ENCODE assay signal across 8 mouse cellular contexts in the genomic region with DNA sequence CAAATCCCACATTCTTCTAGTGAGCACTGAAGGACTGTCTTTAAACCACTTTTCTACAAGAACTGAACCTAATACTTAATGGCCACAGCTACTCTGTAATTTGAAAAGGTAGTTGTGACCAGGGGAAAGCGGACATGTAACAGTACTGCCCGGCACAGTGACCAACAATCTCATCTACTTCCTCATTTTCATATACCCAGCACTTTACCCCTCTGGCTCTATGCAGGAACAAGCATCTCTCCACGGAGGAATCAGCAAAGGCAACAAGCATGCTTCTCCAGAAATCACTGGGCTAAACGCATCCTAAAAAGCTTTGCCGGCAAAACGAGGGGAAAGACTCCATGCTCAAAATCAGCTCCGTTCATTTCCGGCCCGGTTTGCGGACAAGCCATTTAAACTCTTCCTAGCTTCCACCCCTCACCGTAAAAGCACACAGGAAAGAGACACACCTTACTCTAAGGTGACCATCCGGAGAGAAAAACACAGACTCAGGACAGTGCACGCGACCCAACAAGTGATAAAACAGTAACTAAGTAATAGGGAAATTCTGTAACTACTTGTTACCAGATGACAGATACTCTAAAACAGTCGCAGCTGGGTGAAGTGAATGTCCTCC. TPM values are rescaled to one million over a fixed set of nuclear protein-coding genes. Genes with fewer than 3 reads are reported as not detected.
DNase-seq lines count a peak whose midpoint lies in the region; ATAC-seq and TF ChIP-seq lines count a peak whose summit lies in the region.

No protein-coding gene starts in this region.

- peak overlapping the region; percentile 93 for H3K27ac ChIP-seq in layer of hippocampus, adult 2 months
- H3K27ac ChIP-seq in hindbrain, postnatal 0 days, result no peak overlapping the region
- no peak overlapping the region for H3K27ac ChIP-seq in midbrain, embryonic 15.5 days

- 28% methylated on average over 15 of the region's 15 CpGs for WGBS in hindbrain, postnatal 0 days
- WGBS in midbrain, embryonic 15.5 days, result 27% methylated on average over 15 of the region's 15 CpGs

- TF ChIP-seq CTCF in layer of hippocampus, adult 2 months (conservative IDR thresholded peaks at IDR 0.05), result no peak
- no peak for TF ChIP-seq CTCF in hindbrain, postnatal 0 days (IDR thresholded peaks at IDR 0.05; ENCODE audit: low read depth)

- H3K27me3 ChIP-seq in hindbrain, postnatal 0 days (ENCODE audit: insufficient read depth, low read length), result no peaks in the 10 kb centered on the region
- no peaks in the 10 kb centered on the region for H3K27me3 ChIP-seq in midbrain, embryonic 15.5 days (replicated peaks)

- peaks cover 16% of the 10 kb centered on the region for H3K4me1 ChIP-seq in hindbrain, postnatal 0 days (ENCODE audit: insufficient read depth, low read length)
- H3K4me1 ChIP-seq in midbrain, embryonic 15.5 days, result peaks cover 34% of the 10 kb centered on the region

- H3K9ac ChIP-seq in hindbrain, postnatal 0 days (replicated peaks; ENCODE audit: low read length), result peak overlapping the region; percentile 99
- peak overlapping the region; percentile 94 for H3K9ac ChIP-seq in midbrain, embryonic 15.5 days

- peak overlapping the region; percentile 82 for H3K4me2 ChIP-seq in hindbrain, postnatal 0 days (ENCODE audit: low read depth, low read length)
- peak overlapping the region; percentile 64 for H3K4me2 ChIP-seq in midbrain, embryonic 15.5 days

- H3K36me3 ChIP-seq in hindbrain, postnatal 0 days (ENCODE audit: insufficient read depth, low read length), result peaks cover 22% of the 10 kb centered on the region
- H3K36me3 ChIP-seq in midbrain, embryonic 15.5 days (replicated peaks), result peaks cover 19% of the 10 kb centered on the region

- H3K9me3 ChIP-seq in hindbrain, postnatal 0 days (ENCODE audit: low read length), result no peaks in the 10 kb centered on the region
- H3K9me3 ChIP-seq in midbrain, embryonic 15.5 days, result no peaks in the 10 kb centered on the region

- ATAC-seq in common myeloid progenitor, adult 5-6 weeks (replicated peaks; ENCODE audit: low read depth, poor library complexity, severe bottlenecking), result peak; percentile 59
- ATAC-seq in hindbrain, postnatal 0 days, result no peak
- no peak for ATAC-seq in midbrain, embryonic 15.5 days (replicated peaks)

- peak overlapping the region; percentile 85 for H3K4me3 ChIP-seq in layer of hippocampus, adult 2 months
- peak overlapping the region; percentile 98 for H3K4me3 ChIP-seq in hindbrain, postnatal 0 days (ENCODE audit: low read length)
- peak overlapping the region; percentile 96 for H3K4me3 ChIP-seq in midbrain, embryonic 15.5 days

- DNase-seq in layer of hippocampus, adult 2 months (ENCODE audit: low spot score in 2 of 2), result no peak
- DNase-seq in layer of hippocampus, postnatal 10 days (ENCODE audit: low spot score in 2 of 2), result no peak
- no peak for DNase-seq in hindbrain, postnatal 0 days (ENCODE audit: low spot score)
- DNase-seq in gastrocnemius, adult 18-20 months (ENCODE audit: low spot score), result no peak
- no peak for DNase-seq in urinary bladder, postnatal 14 days (ENCODE audit: low spot score)
- no peak for DNase-seq in ovary, postnatal 14 days (ENCODE audit: low spot score)

RNA-seq across cellular contexts. Expression of gene Brd1, which starts 1.5 kb away (rescaled TPM):
- 10 to 100 TPM; 52.5 to 60.6 TPM for total RNA-seq in layer of hippocampus, adult 2 months (2021)
- total RNA-seq in layer of hippocampus, postnatal 10 days (2021), result 10 to 100 TPM; 51.7 to 58.7 TPM
- 59.4 and 63.7 TPM in 2 replicates for total RNA-seq in common myeloid progenitor, adult 5-6 weeks (2017)
- 43.5 and 45.2 TPM in 2 replicates for total RNA-seq in hindbrain, postnatal 0 days (2014; rRNA removed)
- 12.4 and 13.1 TPM in 2 replicates for polyA plus RNA-seq in hindbrain, postnatal 0 days (2015; fragmentation: Nextera tagmentation; extraction: Ambion mirVana)
- polyA plus RNA-seq in midbrain, embryonic 15.5 days (2015; fragmentation: Nextera tagmentation; extraction: Ambion mirVana), result 20.8 and 21.1 TPM in 2 replicates
- 10 to 100 TPM; 25.1 to 26.8 TPM for total RNA-seq in gastrocnemius, adult 18-20 months (2021)

RNA-seq across cellular contexts. Expression of gene Zbed4, which starts 18.9 kb away (rescaled TPM):
- total RNA-seq in layer of hippocampus, adult 2 months (2021), result 1 to 10 TPM; 9.1 to 9.4 TPM
- 10 to 100 TPM; 14.6 to 17.2 TPM for total RNA-seq in layer of hippocampus, postnatal 10 days (2021)
- total RNA-seq in common myeloid progenitor, adult 5-6 weeks (2017), result 44.2 and 56.9 TPM in 2 replicates
- 18.6 and 18.8 TPM in 2 replicates for total RNA-seq in hindbrain, postnatal 0 days (2014; rRNA removed)
- 4.8 and 5.4 TPM in 2 replicates for polyA plus RNA-seq in hindbrain, postnatal 0 days (2015; fragmentation: Nextera tagmentation; extraction: Ambion mirVana)
- polyA plus RNA-seq in midbrain, embryonic 15.5 days (2015; fragmentation: Nextera tagmentation; extraction: Ambion mirVana), result 17.7 and 19.0 TPM in 2 replicates
- 10 to 100 TPM; 15.0 to 15.3 TPM for total RNA-seq in gastrocnemius, adult 18-20 months (2021)
